Mouse (Mus musculus) adrenal gland, postnatal 14 days (tissue): ENCODE measurements around the gene Il17d. TPM values are rescaled to one million over a fixed set of nuclear protein-coding genes. Genes with fewer than 3 reads are reported as not detected.

Experiments
- total RNA-seq: library from RNA; stranded (reverse); gene quantifications from 2 replicates; pipeline ENCODE4 v1.2.3, GENCODE M21; 2021

The Il17d gene
- total RNA-seq, 1 experiment from 2014 or later = 3.7 TPM

Other genes starting within 250 kb of the Il17d start
- 16.9 and 18.6 TPM in 2 replicates for gene Cryl1, start 126.2 kb upstream of the Il17d start, total RNA-seq
- 9.6 and 10.3 TPM in 2 replicates for gene Ift88, start 100.7 kb upstream of the Il17d start, total RNA-seq
- 26.2 and 34.2 TPM in 2 replicates for gene Eef1akmt1, start 46.8 kb downstream of the Il17d start, total RNA-seq
- gene Xpo4, start 140.7 kb downstream of the Il17d start, total RNA-seq = 28.2 and 30.0 TPM in 2 replicates
- gene Gm49361, start 221.3 kb downstream of the Il17d start, total RNA-seq = 2.0 and 3.4 TPM in 2 replicates
- gene Lats2, start 233.6 kb downstream of the Il17d start, total RNA-seq = 37.0 and 45.3 TPM in 2 replicates